Mouse (Mus musculus): ENCODE results near the gene Wnt9a.

The Wnt9a gene

DNA sequence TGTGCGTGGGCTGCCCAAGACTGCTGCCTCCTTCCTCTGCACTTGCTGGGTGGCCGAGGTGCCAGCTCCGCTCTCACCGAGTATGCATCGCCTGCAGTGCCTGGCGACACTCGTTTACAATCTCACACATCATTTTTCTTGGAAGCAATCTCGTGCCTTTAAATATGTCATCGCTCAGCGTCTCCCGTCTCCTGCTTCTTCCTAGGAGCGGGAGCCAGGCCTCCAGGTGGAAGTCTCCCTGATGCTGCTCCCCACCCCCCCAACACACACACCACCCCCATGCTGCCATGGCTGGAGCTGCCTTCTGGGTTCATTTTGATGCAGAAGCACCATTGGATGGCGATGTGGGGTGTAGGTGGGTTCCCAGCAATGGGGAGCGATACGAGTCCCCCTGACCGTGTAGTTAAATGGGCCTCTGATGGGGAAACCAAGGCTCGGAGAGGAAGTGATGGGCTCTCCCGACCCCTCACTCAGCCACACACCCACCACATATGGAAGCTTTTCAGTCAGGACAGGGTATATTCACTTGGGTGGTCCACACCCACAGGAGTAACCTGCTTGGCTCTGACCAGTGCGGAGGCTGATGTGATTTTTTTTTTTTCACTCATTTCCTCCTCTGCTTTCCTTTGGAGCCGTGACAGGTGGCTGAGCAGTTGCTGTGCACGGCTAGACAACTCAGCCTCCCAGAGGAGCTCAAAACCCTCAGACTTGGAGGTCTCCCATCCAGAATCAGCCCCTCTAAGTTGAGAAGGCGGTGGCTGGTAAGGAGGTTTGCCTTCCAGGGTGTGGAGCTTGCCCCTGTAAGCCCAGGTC lies 1.5 kb upstream of the Wnt9a start:
- no peak for DNase-seq

DNA sequence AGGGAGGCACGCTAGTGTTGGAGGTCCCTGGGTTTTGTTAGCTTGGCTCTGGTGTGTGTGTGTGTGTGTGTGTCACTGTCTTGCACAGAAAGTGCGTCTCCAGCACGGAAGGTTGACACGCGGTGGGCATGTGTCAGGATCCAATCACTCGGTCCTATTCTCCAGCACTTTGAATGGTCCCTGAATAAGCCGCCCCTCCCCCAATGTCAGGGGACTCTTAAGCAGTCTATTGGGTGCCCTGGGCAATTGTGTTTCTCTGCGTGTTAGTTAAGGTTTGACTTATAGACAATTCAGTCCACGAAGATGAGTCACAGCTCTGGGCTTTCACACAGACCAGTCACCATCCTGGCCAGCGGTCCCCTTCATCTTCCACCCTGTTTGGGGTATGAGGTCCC lies 910 bp upstream of the Wnt9a start:
- DNase-seq: no peak

DNA sequence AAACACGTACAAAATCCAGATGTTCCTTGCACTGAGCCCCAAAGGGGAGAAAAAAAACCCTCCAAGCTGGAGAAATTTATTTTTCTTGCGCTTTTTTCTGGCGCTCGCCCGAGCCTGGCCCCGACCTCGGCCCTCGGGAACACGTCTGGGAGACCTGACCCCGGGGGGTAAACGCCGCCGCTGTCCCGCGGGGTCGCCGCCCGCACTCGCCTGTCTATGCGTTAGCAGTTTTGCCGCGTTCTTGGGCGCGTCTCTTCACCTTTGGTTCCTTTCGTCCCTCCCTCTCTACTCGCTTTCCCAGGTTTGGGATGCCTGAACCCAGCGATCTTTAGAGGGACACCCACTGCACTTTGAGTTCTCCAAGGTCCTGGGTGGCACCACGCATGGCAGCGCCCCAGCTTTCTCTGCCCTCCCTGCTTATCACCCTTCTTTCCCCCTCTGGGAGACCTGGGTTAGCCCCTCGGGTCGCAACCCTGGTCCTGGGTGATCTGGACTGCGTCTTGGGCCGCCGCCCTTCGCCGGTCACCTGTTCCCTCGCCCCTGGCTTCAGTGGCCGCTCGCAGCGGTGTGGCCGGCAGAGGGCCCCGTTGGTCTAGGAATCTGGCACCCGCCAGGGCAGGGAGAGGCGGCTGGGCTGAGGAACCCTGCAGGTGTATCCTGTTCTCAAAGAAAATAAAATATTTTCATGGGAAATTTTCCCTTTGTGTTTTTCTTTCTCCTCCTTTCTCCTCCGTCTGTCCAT lies 865 bp downstream of the Wnt9a start:
- peak; percentile 81 for DNase-seq

DNA sequence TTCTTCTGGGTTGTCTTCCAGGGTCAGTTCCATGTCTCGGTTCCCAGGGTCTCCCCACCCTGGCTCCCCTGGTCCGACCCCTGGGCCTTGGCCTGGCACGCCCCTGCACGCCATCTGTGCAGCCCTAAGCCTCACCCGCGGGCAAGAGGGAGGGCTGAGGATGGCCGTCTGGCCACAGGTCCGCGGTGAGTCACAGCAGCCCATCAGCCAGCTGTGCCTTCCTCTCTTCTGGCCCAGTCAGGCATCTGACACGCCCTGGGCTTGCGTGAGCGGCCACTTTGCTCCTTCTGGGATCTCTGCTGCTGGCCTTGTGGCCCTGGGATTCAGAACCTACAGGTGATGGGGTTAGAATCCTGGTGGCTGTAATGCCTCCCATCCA lies 1.4 kb downstream of the Wnt9a start:
- DNase-seq: no peak

DNA sequence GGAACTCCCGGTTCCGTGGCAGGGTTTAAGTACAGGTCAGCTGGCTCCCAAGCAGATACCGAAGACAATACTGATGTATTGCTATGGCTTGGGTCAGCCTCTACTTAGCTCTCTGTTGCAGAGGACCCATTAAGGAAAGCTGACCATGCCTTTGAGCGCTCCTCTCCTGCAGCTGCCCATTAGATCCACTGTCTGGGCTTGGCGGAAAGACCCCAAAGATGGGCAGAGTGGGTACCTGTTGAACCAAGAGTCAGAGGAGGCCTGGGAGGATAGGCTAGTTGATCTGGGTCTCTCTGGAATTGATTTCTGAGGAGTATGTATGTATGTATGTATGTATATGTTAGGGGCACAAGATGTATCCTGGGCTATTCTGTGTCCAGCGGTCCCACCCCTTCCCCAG lies 1.9 kb downstream of the Wnt9a start:
- no peak for DNase-seq

DNA sequence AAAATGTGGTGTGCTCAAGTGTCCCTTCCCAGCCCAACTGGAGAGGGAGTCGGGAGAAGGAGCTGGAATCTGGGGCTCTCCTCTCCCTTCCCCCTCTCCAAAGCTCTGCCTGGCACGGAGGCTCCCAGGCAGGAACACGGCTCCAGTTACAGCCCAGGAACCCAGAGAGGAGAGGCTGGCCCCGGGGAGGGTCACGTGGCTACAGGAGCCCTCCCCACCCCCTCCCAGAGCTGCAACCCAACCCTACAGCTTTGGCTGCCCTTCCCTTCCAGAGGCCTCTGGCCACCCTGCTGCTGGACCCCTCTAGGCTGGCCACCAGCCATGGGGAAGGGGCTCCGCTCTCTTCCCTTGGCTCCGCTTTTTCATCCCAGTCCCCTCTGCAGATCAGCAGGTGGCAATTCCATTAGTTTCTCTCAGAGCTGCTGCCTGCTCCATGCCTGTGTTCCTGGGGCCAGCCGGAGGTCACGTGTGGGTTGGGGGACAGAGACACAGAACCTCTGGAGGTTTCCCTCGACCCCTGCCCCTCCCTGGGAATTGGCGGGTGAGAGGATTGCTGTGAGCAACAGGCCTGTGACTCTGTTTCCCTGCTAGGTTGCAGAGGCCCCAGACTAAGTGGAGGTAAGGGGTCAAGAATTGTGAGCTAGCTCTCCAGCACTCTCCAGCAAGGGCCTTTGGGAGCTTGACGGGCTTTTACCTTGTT lies 2.5 kb downstream of the Wnt9a start:
- no peak for DNase-seq

DNA sequence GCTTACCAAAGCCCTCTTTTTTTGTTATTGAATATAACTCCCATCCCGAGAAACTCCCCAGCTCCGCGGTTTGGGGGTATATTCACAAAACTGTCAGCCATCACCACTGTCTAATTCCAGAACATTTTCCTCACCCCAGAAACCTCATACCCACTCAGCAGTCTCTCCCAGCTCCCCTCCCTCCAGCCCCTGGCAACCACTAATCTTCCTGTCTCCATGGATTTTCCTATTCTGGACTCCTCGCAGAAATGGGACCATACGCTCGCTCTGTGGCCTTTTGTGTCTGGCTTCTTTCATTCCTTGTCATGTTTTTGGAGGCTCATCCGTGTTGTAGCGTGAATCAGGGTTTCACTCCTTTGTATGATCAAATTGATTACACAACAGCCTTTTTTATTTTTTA lies 3.2 kb downstream of the Wnt9a start:
- no peak for DNase-seq

DNA sequence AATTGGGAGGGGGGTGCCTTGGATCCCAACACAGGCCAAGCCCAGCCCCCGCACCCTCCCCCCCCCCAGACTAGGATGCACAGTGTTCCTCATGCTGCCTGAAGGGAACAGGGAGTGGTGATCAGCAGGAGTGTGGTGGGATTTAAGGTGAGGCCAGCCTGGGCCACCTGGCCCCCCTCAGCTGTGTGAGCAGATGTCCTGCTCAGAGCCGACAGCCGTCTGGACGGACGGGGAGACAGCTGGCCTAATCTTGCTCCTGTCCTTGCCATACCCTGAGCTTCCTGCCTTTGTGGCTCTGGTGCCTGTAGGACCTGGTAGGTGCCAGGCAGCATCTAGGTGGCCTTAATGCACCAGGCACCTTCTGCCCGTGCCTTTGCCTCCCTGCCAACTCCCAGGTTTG lies 5.3 kb downstream of the Wnt9a start:
- DNase-seq: no peak

DNA sequence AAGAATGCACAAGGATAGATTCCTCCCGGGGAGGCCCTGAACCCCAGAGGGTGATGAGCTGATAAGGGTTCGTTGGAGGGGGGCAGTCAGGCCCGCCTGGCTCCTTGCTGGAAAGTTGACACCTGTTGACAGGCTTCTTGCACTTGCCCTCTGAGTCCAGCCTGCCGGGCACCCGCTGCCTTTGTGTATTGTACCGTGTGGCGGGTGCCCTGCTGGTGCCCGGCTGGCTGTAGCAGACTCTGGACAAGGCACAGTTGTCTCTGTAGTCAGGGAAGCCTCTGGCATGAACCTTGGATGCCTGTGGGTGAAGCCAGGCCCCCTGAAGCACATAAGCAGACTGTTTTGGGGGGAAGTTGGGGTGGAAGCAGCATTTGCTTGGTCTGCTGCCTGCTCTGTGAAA lies 5.8 kb downstream of the Wnt9a start:
- no peak for DNase-seq

DNA sequence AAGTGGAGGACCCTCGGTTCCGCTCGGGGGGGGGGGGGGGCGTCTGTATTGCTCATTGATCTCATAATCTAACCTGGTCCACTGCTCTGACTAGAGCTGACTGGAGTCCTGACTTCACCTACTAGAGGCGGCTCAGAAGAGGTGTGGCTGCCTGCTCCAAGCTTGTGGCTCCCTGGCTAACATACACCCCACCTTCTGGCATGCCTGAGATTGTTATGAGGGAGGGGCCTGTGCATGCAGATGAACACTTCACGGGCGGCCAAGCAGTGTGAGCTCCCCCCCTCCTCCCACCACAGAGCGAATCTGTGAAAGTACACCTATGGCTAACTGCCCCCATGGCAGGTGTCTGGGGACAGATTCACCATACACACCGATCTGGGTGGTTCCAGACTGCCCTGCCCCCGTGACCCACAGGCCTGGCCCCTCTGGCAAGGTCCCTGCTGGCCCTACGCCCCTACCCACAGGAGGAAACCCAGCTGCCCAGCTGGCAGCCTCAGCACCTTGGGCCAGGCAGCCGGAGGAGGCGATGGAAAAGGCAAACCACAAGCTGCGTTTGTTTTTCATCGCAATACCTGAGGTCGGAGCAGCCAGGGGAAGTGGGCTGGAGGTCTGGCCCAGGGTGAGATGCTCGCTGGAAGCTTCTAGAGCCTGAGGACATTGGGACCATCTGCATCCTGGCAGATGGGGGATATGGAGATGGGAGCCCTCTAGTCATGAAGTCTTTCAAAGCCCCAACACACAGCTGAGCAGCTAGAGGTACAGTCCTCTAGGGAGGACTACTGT lies 6.5 kb downstream of the Wnt9a start:
- no peak for DNase-seq

DNA sequence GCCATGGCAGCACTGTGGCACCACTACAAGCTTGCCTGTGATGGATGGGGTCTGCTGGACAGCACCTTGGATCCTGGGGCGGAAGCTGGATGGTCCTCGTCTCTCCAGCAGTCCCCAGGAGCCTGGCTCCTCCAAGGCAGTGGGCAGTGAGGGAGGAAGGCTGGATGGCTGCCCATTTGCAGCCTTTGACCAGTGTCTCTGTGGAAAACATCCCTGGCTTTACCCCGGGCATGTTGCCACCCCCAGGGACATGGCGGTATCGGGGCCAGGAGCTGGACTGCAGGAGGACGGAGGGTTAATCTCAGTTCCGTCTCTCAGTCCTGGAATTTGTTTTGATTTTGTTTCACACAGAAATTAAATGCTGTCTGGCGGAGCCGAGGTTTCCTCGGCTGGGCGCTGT lies 7.2 kb downstream of the Wnt9a start:
- DNase-seq: no peak

DNA sequence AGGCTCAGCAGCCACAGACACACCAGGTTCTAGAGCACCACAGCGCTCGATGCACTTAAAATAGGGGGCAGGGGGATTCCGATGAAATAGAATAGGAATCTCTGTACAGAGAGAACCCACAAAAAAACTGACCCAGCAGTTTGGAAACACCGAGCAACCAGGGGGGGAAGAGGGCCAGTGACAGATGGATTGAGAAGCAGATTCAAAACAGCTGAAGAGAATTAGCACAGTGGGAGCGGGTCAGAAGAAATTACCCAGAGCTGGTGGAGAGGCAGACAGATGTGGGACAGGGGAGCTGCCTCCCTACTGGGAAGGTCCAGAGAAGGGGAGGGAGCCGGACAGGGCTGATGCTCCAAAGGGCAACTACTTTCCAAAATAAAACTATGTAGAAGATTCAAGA lies 9.8 kb downstream of the Wnt9a start:
- no peak for DNase-seq

DNA sequence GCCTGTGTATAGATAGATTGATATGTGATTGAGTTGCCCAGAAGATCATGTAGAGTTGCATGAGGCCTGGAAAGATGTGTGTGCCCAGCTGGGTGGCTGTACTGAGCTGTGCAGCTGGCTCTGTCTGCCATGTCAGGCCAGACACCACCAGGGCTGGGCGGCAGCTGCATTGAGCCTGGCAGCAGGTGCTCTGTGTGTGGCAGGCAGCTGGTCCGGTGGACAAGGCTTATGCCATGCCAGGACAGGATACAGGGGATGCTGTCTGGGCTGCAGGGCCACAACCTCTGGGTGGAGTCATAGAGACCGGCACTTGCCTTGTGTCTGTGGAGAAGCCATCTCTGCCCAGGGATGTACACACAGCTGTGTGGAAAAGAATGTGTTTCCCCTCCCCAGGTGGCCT lies 16.3 kb downstream of the Wnt9a start:
- no peak for DNase-seq

DNA sequence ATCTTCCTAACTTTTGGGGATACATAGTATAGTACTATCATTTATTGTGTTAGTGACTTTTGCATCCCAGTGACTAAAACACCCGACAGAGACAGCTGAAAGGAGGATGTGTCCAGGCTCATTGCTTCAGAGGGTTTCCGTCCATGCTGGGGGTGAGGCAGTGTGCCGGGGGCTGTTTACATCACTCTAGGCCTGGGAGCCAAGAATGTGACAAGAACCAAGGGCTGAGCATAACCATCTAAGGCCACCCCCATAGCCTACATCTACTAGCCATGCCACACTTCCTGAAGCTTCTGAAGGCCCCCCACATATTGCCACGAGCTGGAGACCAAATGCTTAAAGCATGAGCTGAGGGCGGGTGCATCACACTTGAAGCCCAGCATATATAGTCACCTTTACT lies 18.0 kb downstream of the Wnt9a start:
- no peak for DNase-seq

DNA sequence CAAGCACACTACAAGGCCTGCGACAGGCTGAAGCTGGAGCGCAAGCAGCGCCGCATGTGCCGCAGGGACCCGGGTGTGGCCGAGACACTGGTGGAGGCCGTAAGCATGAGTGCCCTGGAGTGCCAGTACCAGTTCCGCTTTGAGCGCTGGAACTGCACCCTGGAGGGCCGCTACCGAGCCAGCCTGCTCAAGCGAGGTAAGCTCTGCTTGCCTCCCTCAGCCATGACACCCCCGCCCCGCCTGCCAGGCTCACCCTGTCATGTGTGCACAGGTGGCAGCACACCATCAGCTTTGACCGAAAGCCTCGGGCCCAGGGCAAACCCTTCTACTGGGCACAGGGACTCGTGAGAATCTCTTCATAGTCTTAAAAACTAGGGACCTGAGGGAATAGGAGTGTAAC lies 20.9 kb downstream of the Wnt9a start:
- no peak for DNase-seq

DNA sequence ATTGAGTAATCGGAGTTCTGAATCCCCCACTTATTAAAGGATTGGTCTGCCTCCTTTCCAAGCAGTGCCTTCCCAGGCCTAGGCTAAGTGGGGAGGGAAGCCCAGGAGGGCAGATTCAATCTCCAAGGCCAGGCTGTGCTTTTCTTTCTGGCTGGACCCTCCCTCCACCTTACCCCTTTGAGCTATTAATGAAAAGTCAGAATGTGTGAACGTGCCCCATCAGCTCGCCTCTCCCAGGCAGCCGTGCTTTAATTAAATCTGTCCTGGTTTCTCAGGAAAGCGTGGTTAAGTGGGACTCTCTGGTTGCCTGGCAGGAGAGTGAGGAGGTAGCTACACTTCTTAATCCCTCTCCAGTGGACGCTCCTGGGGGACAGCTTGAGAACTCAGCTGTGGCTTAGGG lies 22.9 kb downstream of the Wnt9a start:
- DNase-seq: no peak

DNA sequence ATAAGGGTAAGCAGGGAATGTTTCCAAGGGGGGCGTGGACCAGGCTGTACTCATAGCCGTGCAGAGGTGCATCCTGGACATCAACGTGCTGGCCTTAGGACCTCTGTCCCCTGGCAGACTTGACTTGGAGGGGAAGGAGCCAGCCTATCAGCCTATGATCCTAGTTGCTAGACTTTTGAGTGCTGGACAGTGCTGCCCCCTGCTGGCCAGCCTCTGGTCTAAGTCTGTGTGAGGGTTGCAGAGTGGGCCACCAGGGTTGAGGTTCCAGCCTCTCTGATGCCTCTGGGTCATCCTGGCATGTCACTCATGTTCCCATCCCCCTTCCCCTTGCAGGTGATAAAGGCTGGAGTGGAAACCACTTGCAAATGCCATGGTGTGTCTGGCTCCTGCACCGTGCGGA lies 23.8 kb downstream of the Wnt9a start:
- DNase-seq: peak; percentile 67

DNA sequence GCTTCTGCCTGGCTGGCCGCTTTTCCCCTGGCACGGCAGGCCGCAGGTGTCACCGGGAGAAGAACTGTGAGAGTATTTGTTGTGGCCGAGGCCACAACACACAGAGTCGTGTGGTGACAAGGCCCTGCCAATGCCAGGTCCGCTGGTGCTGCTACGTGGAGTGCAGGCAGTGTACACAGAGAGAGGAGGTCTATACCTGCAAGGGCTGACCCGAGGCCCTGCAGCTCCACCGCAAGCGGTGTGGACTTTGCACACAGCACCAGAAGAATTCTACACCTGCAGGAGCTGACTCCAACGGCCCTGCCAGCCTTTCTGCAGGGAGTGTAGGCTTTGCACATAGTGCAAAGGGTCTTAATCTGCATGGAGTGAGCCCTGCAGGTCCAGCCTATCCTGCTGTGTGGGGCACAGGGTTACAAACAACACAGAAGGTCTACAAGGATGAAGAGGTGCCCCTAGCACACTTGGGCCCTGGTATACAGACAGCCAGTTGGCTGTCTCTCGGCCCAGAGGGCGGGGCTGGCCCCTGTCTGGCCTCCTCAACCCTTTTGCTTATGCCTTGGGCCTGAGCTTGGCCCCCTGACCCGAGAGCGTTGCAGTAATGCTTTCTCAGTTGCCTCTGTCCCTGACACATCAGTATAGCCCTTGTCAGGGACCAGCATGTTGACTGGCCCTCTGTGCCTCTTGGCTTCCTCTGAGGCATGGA lies 24.6 kb downstream of the Wnt9a start:
- DNase-seq: no peak

DNA sequence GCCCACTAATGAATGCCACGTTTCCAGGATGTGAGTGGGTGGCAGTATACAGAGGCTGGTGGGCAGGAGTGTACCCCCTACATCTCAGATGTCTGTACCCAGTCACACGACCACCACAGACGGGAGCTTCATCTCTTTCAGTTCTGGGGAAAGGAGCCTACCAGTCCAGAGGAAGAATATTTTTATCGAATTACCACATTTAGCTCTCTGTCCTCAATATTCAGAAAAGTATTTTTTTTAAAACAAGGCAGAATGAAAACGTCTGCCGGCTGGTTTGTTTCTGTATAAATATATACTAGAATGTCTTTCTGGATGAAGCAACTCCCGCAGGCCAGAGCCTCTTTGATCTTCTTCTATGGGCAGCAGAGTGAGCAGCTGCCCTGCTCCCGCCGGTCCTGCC lies 26.2 kb downstream of the Wnt9a start:
- DNase-seq: no peak

DNA sequence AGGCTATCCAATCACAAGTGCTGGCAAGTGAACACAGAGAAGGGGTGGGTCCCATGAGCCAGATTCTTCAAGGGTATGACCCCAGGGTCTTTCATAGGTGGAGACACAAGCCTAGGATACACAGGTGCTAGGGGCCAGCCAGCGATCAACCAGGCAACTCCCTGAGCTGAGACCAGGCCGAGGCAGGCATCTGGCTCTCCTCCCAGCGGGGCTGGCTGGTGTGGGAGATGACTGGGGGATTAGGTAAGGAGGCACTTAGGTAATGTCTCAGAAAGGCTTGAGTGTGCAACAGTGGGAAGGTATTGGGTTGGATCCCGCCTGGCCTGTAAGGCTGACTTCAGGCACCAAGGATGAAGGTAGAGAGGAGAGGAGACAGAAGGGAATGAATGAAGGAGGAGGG lies 28.4 kb downstream of the Wnt9a start:
- DNase-seq: no peak

DNA sequence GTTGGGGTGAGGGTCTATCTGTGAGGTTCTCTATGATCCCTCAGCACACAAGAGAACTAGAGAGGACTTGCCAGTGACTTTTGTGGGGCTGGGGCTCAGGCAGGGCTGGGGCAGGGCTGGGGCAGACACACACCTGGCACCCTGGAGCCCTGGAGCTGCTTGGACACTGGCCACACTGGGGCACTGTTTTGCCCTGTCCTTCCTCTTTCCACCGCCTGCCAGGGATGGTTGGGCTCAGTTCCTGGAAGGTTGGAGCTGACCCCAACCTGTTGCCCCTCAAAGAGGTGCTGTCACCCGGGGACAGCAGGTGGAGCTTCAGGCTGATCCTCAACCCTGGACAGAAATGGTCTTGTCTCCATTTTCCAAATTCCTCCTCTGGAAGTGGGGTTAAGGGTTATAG lies 29.2 kb downstream of the Wnt9a start:
- DNase-seq: no peak

DNA sequence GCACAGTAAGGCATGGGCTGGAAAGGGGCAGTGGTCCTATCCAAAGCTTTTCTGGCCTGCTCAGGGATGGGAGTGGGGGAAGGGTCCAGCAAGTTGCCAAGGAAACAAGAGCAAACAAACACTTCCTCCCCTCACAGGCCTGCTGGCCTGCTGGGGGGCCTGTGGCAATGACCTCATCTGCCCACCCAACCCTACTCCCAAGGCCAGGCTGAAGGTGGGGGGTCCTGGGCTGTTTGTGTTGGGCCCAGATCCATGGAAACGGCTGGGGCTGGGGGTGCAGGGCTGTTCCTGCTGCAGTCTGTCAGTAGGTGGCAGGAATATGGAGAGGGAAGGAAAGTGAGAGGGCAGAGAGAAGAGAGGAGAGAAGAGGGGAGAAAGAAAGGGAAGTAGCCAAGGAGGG lies 29.7 kb downstream of the Wnt9a start:
- DNase-seq: no peak
